ENCODE assay signal across 9 mouse cellular contexts in genomic region chr2:96337354-96337753, GRCm38 (mm10). TPM values are rescaled to one million over a fixed set of nuclear protein-coding genes. Genes with fewer than 3 reads are reported as not detected.
DNase-seq lines count a peak whose midpoint lies in the region; ATAC-seq and TF ChIP-seq lines count a peak whose summit lies in the region.
"Had no signal": no experiment of that assay in that cellular context is flagged by ENCODE, and none has a peak within 500 bp of the region (broad histone marks: within the 10 kb centered on the region; RNA-seq: fewer than 3 reads in every experiment).

No protein-coding gene starts in this region.

- DNase-seq in forebrain, embryonic 11.5 days (ENCODE audit: low spot score): no peak
- no peak for DNase-seq in forebrain, embryonic 10.5 days (ENCODE audit: extremely low spot score, low spot score)
- no peak for DNase-seq in liver, postnatal 0 days
- DNase-seq in liver, embryonic 11.5 days (ENCODE audit: low spot score): no peak
- DNase-seq in cerebellum, adult 8-10 months: peak; percentile 31
- peak; percentile 70 for DNase-seq in midbrain, postnatal 0 days (ENCODE audit: low spot score)

- H3K27ac ChIP-seq in forebrain, embryonic 11.5 days (ENCODE audit: low read depth, low read length): no peak overlapping the region
- no peak overlapping the region for H3K27ac ChIP-seq in forebrain, embryonic 10.5 days
- H3K27ac ChIP-seq in liver, postnatal 0 days (ENCODE audit: low read depth): no peak overlapping the region
- no peak overlapping the region for H3K27ac ChIP-seq in liver, embryonic 11.5 days (ENCODE audit: low read depth, low read length)
- no peak overlapping the region for H3K27ac ChIP-seq in midbrain, postnatal 0 days (ENCODE audit: low read depth, low read length)
- H3K27ac ChIP-seq: heart, embryonic 13.5 days had no signal

- no peaks in the 10 kb centered on the region for H3K36me3 ChIP-seq in forebrain, embryonic 11.5 days (ENCODE audit: control insufficient read depth, insufficient read depth, low read length)
- H3K36me3 ChIP-seq in forebrain, embryonic 10.5 days (replicated peaks): no peaks in the 10 kb centered on the region
- H3K36me3 ChIP-seq in liver, postnatal 0 days (replicated peaks; ENCODE audit: insufficient read depth, low read length): no peaks in the 10 kb centered on the region
- no peaks in the 10 kb centered on the region for H3K36me3 ChIP-seq in liver, embryonic 11.5 days (ENCODE audit: control insufficient read depth, insufficient read depth, low read length)
- no peaks in the 10 kb centered on the region for H3K36me3 ChIP-seq in midbrain, postnatal 0 days (ENCODE audit: insufficient read depth, low read length)
- H3K36me3 ChIP-seq: heart, embryonic 13.5 days had no signal

- peak; percentile 34; the same call in 1 of the 2 replicates for TF ChIP-seq CTCF in liver, postnatal 0 days (IDR thresholded peaks at IDR 0.05; ENCODE audit: low read depth)
- peak; percentile 80 for TF ChIP-seq CTCF in midbrain, postnatal 0 days (IDR thresholded peaks at IDR 0.05)

- ATAC-seq in forebrain, embryonic 11.5 days (replicated peaks; ENCODE audit: low FRiP score): peak; percentile 46; the same call in 1 of the 2 replicates
- ATAC-seq in liver, postnatal 0 days: no peak
- ATAC-seq in liver, embryonic 11.5 days (replicated peaks; ENCODE audit: low FRiP score): no peak
- ATAC-seq in midbrain, postnatal 0 days (ENCODE audit: low FRiP score): no peak
- ATAC-seq in granulocyte monocyte progenitor cell, adult 5-6 weeks (replicated peaks; ENCODE audit: poor library complexity, severe bottlenecking): no peak
- no peak for ATAC-seq in erythroblast, adult 5-6 weeks (replicated peaks; ENCODE audit: low FRiP score, poor library complexity, severe bottlenecking)

- H3K9me3 ChIP-seq in forebrain, embryonic 11.5 days (ENCODE audit: control insufficient read depth, low read length): no peaks in the 10 kb centered on the region
- no peaks in the 10 kb centered on the region for H3K9me3 ChIP-seq in forebrain, embryonic 10.5 days
- no peaks in the 10 kb centered on the region for H3K9me3 ChIP-seq in liver, postnatal 0 days (ENCODE audit: low read length)
- H3K9me3 ChIP-seq in liver, embryonic 11.5 days (ENCODE audit: control insufficient read depth, low read length): no peaks in the 10 kb centered on the region
- no peaks in the 10 kb centered on the region for H3K9me3 ChIP-seq in midbrain, postnatal 0 days (ENCODE audit: low read length)
- H3K9me3 ChIP-seq: heart, embryonic 13.5 days had no signal

- no peak for TF ChIP-seq EP300 in liver, postnatal 0 days (IDR thresholded peaks at IDR 0.05; ENCODE audit: low read depth)

- H3K9ac ChIP-seq in forebrain, embryonic 11.5 days (ENCODE audit: low read length): no peak overlapping the region
- no peak overlapping the region for H3K9ac ChIP-seq in liver, postnatal 0 days (replicated peaks)
- H3K9ac ChIP-seq in liver, embryonic 11.5 days (ENCODE audit: low read depth, low read length): no peak overlapping the region
- H3K9ac ChIP-seq in midbrain, postnatal 0 days (replicated peaks; ENCODE audit: low read length, poor library complexity, severe bottlenecking): no peak overlapping the region
- H3K9ac ChIP-seq: heart, embryonic 13.5 days had no signal

- H3K4me2 ChIP-seq in forebrain, embryonic 11.5 days (ENCODE audit: low read depth, low read length, severe bottlenecking): no peak overlapping the region
- H3K4me2 ChIP-seq in liver, postnatal 0 days (ENCODE audit: low read depth, low read length): no peak overlapping the region
- no peak overlapping the region for H3K4me2 ChIP-seq in liver, embryonic 11.5 days
- H3K4me2 ChIP-seq in midbrain, postnatal 0 days (ENCODE audit: low read depth, low read length, poor library complexity, severe bottlenecking): no peak overlapping the region
- H3K4me2 ChIP-seq: heart, embryonic 13.5 days had no signal

- no peaks in the 10 kb centered on the region for H3K27me3 ChIP-seq in forebrain, embryonic 11.5 days (ENCODE audit: control insufficient read depth, insufficient read depth, low read length)
- H3K27me3 ChIP-seq in forebrain, embryonic 10.5 days (ENCODE audit: poor library complexity, severe bottlenecking): no peaks in the 10 kb centered on the region
- no peaks in the 10 kb centered on the region for H3K27me3 ChIP-seq in liver, postnatal 0 days (ENCODE audit: insufficient read depth, low read length)
- no peaks in the 10 kb centered on the region for H3K27me3 ChIP-seq in liver, embryonic 11.5 days (replicated peaks; ENCODE audit: control insufficient read depth, insufficient read depth, low read length)
- H3K27me3 ChIP-seq in midbrain, postnatal 0 days (ENCODE audit: insufficient read depth, low read length): no peaks in the 10 kb centered on the region
- H3K27me3 ChIP-seq: heart, embryonic 13.5 days had no signal

- H3K4me3 ChIP-seq in forebrain, embryonic 11.5 days (ENCODE audit: low read depth, low read length): no peak overlapping the region
- H3K4me3 ChIP-seq in forebrain, embryonic 10.5 days: no peak overlapping the region
- H3K4me3 ChIP-seq in liver, postnatal 0 days (ENCODE audit: low read depth, low read length): no peak overlapping the region
- no peak overlapping the region for H3K4me3 ChIP-seq in liver, embryonic 11.5 days (ENCODE audit: low read depth, low read length)
- H3K4me3 ChIP-seq in midbrain, postnatal 0 days (ENCODE audit: low read depth, low read length): no peak overlapping the region
- H3K4me3 ChIP-seq: heart, embryonic 13.5 days had no signal

- H3K4me1 ChIP-seq in forebrain, embryonic 11.5 days (replicated peaks; ENCODE audit: control insufficient read depth, insufficient read depth, low read length): no peaks in the 10 kb centered on the region
- peaks cover 5% of the 10 kb centered on the region; the same call in 1 of the 2 replicates for H3K4me1 ChIP-seq in forebrain, embryonic 10.5 days
- no peaks in the 10 kb centered on the region for H3K4me1 ChIP-seq in liver, postnatal 0 days (ENCODE audit: insufficient read depth)
- H3K4me1 ChIP-seq in liver, embryonic 11.5 days (replicated peaks; ENCODE audit: control insufficient read depth, insufficient read depth, low read length): no peaks in the 10 kb centered on the region
- no peaks in the 10 kb centered on the region for H3K4me1 ChIP-seq in midbrain, postnatal 0 days (ENCODE audit: insufficient read depth, low read length)
- H3K4me1 ChIP-seq: heart, embryonic 13.5 days had no signal

- WGBS in forebrain, embryonic 11.5 days: 64% methylated on average over 1 of the region's 1 CpGs
- 69% methylated on average over 1 of the region's 1 CpGs for WGBS in forebrain, embryonic 10.5 days
- 75% methylated on average over 1 of the region's 1 CpGs for WGBS in liver, postnatal 0 days (ENCODE audit: insufficient replicate concordance)
- WGBS in liver, embryonic 11.5 days: 48% methylated on average over 1 of the region's 1 CpGs
- WGBS in midbrain, postnatal 0 days: 57% methylated on average over 1 of the region's 1 CpGs

RNA-seq across cellular contexts. Expression of gene Lrrc4c, which starts 19.4 kb away (rescaled TPM):
- polyA plus RNA-seq in forebrain, embryonic 11.5 days (2014; fragmentation: Nextera tagmentation; extraction: Ambion mirVana): 6.4 and 6.7 TPM in 2 replicates
- 4.6 and 5.0 TPM in 2 replicates for polyA plus RNA-seq in forebrain, embryonic 10.5 days (2016; fragmentation: Nextera tagmentation; extraction: Ambion mirVana)
- 0.27 and 0.36 TPM in 2 replicates for polyA plus RNA-seq in liver, postnatal 0 days (2015; fragmentation: Nextera tagmentation; extraction: Ambion mirVana)
- 0.70 and 0.75 TPM in 2 replicates for polyA plus RNA-seq in liver, embryonic 11.5 days (2014; fragmentation: Nextera tagmentation; extraction: Ambion mirVana)
- 59.7 and 66.4 TPM in 2 replicates for total RNA-seq in midbrain, postnatal 0 days (2014; rRNA removed)
- 48.0 and 51.8 TPM in 2 replicates for polyA plus RNA-seq in midbrain, postnatal 0 days (2015; fragmentation: Nextera tagmentation; extraction: Ambion mirVana)
- total RNA-seq in granulocyte monocyte progenitor cell, adult 5-6 weeks (2014; fragmentation: Nextera tagmentation): not detected in 2 replicates
- not detected in 2 replicates for total RNA-seq in granulocyte monocyte progenitor cell, adult 5-6 weeks (2017)
- total RNA-seq in erythroblast, adult 5-6 weeks (2015; ENCODE audit: low replicate concordance): not detected in 2 replicates
- not detected in 2 replicates for total RNA-seq in erythroblast, adult 5-6 weeks (2017; ENCODE audit: low replicate concordance)

Comparison
In these comparisons a context has a peak if more than half of its experiments do, and no peak if none do; other contexts are left out.
1. DNase-seq: peak in cerebellum, adult 8-10 months (single experiment) and midbrain, postnatal 0 days (single experiment); none in forebrain, embryonic 11.5 days (single experiment), forebrain, embryonic 10.5 days (single experiment), liver, postnatal 0 days (single experiment) and liver, embryonic 11.5 days (single experiment).